Mouse (Mus musculus): ENCODE data around the gene Efcc1.

Gene Efcc1

DNA sequence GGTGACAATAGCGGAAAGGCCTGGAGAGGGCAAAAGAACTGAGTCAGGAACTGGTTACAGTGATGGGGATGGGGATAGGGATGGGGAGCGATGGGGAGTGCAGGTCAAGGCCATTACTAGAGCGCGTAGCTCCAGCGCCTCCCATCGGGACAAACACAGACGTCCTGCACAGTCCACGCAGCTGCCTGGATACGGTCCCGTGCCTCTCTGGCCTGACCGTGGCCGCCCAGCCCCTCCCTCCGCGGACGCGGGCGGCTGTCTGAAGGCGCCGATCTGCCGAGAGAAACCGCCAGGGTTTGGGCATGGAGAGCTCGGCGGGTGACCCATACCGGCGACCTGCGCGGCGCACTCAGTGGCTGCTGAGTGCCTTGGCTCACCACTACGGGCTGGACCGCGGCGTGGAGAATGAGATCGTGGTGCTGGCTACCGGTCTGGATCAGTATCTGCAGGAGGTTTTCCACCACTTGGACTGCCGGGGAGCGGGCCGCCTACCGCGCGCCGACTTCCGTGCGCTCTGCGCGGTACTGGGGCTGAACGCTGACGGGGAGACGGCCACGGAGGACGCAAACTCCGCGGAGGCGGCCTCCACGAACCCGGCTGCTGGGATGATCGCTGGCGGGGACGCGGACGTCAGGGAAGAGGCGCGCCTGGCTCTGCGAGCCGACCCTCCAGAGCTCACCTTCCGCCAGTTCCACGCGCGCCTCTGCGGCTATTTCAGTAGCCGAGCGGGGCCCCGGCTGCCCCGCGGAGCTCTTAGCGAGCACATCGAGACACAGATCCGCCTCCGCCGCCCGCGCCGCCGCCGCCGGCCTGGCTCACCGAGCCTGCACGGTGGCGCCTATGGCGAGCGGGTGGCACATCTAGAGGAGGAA lies at the start of gene Efcc1:
Gene Efcc1 (plus strand): TSS at position 279 of the 872 bp plus-strand sequence.
- no peak for DNase-seq (ENCODE audit: low read depth, low spot score)

DNA sequence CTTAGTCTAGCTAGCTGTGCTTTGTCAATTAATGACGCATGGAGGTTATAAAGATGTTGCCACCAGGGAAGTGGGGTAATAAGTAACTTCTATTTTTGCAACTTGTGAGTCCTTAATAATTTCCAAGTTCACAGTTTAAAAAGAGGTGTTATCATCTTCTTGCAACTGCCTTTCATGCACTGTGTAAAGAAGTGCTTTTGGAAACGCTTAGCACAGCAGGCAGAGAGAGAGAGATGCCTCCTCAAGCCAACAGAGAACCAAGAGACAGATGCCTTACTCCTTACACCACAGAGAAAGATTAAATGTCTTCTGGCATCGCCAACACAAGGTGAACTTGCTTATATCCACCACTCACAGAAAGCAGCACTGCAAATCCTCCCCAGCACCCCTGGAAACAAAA lies 34.7 kb upstream of the Efcc1 start:
- no peak for DNase-seq (ENCODE audit: low read depth, low spot score)

DNA sequence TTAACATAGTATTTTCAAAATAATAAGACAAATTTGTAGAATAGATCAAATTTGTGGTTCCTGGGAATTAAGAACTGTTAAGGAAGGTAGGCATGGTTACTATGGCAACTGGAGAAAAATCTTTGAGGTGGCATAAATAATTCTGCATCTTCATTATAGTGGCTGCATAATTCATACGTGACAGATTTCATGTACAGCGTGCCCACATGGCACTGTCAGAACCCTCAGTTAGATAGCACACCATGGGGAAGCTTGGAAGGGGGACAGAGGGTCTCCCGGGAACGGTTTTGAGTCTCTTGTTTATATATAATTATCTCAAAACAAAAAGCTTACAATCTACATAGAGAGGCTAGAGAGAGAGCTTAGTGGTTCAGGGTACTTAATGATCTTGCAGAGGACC lies 34.1 kb upstream of the Efcc1 start:
- DNase-seq (ENCODE audit: low read depth, low spot score), result no peak

DNA sequence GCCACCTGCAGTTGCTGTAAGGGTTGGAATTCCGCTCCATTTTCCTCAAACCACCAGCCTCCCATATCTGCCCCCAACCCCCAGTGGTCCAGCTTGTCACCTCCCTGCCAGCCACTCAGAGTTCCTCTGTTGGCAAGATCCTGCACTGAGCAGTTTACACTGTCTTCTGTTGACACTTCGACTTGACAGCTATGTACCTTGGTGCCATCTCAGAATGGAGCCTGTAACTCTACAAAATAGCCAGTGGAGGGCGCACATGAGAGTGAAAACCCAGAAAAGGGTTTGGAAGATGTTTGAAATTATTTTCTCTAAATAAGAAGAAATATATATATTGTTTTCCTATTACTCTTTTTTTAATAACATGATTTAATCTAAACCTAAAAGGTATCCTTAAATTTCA lies 24.4 kb upstream of the Efcc1 start:
- peak; percentile 54 for DNase-seq (ENCODE audit: low read depth, low spot score)

DNA sequence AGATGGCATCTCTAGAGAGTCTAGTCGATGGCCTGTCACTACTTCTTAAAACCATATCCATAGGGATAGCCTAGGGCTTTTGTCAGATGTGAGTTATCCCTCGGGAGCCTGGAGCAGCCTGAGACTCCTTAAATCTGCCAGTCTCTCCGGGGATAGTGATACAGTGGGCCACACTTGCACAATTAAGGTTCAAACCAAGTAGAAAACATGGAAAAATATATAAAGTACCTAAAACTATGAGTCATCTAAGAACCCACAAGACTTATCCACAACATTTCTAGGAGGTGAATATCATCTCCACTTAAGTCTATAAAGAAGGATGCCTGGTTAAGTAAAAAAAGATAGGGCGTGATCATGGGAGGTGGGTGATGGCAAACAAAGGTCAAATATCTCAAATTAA lies 18.4 kb upstream of the Efcc1 start:
- DNase-seq (ENCODE audit: low read depth, low spot score), result peak; percentile 46

DNA sequence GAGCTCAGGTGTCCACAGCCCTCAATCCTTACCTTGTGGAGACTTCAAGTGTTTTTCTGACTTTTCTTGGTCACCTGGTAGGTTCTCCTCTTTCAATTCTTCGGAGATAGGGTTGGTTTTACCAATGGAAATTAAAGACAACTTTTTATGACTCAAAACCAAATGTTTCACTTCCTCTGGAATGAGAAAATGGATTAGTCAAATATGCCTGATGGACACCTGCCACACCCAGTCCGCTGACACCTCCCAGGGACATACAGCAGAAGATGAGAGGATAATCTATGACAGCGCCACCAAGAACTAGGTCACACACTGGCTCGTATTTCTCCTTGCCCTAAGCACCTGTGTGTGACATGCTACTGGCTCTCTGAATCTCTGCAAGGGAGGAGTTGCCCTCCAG lies 16.6 kb upstream of the Efcc1 start:
- no peak for DNase-seq (ENCODE audit: low read depth, low spot score)

DNA sequence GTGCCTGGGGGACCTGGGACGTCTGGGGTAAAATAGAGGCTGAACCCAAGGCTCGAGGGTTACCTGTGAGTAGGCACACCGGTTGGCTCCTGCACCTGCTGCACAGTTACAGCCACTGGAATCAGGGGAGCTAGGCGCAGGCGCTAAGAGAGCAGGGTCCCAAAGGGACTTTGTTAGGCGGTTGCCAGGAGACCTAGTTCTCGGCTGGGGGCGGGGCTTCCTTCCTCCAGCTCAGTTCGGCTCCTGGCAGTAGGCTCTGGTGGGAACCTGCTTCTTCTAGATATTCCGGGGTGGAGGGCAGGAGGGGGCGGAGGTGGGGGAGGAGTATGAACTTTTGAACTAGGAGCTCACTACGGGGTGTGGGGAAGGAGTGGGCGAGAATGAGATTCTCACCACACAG lies 8.0 kb upstream of the Efcc1 start:
- DNase-seq (ENCODE audit: low read depth, low spot score), result no peak

DNA sequence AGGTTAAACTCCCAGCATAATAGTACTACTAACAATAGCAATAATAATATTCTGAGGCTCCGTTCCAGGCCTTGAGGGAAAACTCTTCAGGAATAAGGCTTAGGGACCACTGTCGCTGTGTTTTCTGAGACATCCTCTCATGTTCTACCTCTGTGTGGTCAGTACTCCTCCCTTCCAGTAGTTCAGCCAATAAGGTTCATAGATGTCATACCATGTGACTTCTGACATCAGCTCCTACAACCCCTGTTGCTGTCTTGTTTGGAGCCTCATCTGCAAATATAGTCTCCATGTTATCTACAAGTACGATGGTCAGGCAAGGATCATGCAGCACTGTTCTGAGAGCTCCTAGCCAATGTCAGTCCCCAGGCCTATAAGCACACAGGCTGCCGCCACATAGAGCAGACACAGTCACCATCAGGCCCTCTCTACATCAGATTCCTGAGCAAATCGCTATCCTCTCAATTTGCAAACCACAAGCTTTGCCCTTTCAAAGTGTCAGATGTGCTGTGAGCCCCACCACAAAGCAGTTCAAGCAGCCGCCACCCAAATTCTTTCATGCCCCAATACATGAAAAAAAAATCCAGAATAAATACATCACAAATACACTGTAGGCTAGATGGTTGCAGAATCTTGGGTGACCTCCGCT lies 5.3 kb upstream of the Efcc1 start:
- no peak for DNase-seq (ENCODE audit: low read depth, low spot score)

DNA sequence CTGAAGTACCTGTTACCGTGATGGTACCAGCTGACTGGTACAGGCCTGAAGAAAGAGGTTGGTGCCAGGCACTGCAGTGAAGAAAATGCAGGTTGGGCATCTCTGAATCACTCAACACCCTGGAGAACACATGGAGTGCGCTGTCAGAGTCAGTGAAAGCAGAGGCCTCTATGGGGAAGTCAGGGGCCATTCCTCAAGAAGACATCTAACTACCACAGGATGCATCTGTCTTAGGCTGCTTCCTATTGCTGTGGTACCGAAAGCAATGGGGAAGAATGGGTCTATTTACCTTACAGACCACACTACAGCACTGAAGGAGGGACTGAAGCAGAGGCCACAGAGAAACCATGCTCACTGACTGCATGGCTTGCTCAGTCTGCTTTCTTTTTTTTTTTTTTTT lies 2.6 kb upstream of the Efcc1 start:
- DNase-seq (ENCODE audit: low read depth, low spot score), result no peak

DNA sequence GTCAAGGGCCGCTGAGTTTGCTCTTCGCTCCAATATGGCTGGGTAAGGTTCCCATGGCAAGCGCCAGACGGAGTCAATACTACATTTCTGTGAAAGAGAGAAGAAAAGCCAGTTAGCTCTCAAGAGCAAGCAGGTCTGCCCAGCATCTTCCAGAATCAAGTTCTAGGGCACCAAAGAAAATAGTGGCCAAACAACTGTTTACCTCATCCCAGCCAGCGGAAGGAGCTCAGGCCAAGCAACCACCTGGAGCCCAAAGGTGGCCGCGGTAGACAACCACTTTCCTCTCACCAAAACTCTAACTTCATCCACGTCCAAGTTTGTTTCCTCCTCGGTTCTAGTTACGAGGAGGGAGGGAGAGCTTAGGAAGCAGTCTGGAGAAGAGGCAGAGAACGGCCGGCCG lies 528 bp upstream of the Efcc1 start:
- DNase-seq (ENCODE audit: low read depth, low spot score), result no peak

DNA sequence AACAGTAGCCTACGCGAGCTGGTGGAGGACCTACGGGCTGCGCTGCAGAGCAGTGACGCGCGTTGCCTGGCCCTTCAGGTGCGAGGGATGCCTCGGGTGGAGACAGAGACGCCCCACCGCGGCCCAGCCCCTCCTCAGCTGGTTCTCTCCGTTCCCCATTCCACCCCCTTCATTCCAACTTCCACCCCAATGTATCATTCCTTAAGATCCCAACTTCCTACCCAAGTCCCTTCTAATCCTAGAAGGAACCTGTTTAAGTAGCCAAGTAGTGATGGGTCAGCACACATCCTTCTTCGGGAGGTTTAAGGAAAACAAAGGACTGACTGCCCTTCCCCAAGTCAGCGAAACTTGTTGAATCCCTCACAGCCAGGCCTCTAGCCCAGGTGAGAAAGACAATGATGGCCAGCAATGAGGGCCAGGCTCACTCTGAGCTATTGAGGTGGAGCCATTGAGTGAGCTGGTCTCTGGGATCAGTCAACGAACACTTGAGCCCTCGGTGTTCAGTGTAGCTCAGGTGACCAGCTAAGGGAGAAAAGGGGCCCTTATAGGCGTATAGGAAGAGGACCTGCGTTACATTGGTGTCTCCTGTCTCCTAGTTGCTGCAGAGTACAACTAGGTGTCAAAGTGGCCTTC lies 910 bp downstream of the Efcc1 start:
- no peak for DNase-seq (ENCODE audit: low read depth, low spot score)

DNA sequence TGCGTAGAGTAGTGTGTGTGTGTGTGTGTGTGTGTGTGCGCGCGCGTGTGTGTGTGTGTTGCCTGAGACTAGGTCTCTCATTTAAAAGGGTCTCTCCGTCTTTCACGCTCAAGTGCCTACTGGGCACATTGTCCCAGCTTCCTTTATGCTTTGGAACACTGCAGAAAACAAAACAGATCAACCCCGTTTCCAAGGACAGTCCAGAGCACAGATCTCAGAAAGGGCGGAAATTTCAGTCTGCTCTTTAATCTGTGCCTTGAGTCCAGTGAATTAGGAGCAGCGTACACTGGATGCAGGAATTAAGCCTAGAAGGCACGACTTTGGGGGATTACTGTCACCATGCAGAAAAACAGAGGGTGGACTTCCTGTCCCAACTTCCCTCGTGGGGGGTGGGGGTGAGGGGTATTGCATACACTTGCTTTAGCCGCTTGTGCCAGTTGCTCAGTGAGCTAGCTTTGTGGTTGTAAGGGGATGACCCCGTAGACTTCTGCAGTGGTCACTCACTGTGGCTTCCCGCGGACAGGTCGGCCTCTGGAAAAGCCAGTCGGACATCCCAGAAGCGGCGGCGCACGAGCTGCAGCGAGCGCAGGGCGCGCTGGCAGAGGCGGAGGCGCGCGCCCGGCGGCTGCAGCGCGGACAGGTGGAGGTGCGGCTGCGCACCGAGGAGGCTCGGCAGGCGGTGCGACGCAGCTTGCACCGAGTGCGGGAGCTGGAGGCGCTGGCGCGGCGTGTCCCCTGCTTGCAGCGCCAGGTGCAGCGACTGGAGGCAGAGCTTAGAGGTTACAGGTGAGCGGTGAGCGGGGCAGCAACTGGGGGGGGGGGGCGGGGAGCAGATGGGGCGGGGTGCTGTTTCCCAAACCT lies 1.7 kb downstream of the Efcc1 start:
- DNase-seq (ENCODE audit: low read depth, low spot score), result no peak

DNA sequence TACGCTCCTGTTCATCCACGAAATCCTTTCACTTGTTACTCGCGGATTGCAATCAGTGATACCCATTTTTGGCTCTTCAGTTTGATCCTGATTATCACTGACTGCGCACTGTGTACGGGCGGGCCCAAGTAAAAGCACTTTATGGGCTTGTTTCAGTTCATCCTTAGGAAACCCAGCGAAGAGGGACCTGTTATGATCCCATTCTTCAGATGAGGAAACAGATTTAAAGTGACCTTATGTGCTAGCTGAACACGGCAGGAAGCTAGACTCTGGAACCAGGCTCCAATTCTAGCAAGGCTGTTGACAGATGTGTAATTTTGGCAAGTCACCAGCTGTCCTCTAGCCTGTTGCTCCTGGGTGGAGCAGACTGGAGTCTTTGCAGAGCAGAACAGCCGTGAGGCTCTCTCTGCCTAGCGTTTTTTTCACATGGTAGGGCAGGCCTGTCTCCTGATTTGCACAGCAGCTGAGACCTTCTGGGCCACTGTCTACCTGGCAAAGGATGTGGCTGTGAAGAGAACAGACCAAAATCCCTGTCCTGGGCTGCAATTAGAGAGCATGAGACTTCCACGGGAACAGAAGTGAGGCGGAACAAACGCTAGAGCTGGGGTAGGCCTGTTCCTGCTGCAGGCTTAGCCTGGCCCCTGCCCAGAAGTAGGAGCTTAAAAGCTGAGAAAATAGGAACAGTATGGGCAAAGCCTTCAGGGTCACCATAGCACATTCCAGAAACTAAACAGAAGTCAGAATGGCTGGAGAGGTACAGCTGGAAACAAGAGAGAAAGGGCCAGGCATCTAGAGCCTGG lies 2.7 kb downstream of the Efcc1 start:
- peak; percentile 93 for DNase-seq (ENCODE audit: low read depth, low spot score)

DNA sequence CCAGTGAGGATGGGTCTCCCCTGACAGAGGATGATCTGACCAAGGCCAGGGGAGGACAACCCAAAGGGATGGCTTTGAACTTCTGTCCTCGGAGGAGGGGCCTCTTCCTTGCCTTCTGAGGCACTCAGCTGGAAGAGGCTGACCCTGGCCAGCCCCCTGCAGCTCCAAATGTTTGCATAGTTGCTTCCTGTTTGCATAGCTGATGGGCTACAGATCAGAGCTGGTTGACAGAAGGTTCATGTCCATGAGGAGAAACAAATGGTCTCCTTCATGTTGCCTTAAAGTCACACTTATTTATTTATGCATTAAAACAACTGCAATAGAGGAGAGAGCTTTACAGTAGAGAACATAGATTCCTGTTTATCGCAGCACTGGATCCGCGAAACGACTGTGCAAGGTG lies 3.5 kb downstream of the Efcc1 start:
- no peak for DNase-seq (ENCODE audit: low read depth, low spot score)

DNA sequence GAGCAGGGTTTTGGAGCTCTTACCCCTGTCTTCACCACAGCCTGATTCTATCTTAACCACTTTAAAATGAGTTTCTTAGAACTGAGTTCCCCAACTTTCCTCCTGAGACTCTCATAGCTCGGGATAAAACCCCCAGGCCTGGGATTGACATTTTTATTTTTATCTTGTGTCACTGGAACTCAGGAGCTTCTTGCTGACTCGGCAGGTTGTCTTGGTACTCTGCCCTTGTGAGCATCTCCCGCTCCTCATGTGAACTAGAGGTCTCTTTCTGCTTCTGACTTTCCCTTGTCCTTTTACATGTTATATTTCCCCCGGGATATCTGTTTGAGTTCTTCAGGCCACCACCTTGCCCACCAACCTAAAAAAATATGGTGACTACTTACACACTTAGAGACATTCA lies 6.3 kb downstream of the Efcc1 start:
- DNase-seq (ENCODE audit: low read depth, low spot score), result no peak

DNA sequence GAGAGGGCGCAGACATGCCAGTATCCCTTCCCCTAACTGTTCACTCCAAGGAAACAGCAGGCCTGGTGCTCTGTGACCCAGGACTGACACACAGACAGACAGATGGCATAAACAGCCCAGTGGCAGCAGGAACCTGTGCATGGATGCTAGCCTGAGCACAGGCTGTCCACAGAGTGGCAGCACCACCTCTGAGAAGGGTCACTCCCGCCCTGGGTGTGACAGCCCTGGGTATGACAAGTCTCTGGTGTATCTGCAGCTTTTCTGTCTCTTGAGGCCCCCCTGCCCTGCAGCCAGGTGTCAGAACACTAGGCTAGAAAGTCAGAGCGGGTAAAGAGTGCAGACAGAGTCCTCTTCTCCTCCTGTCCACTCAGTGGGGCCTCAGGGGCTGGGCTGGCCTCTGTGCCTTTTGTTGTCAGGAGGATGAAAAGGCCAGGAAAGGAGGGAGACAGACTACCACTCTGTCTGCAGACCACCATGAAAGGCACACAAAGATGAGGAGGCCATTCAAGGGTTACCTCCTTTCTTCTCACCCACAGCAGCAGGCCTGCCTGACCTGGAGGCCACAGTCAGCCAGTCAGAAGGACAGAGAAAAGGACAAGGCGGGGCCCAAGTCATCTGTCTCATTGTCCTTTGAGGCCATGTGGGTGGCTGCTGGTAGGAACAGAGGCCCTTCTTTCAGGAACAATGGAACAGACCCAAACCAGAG lies 7.4 kb downstream of the Efcc1 start:
- no peak for DNase-seq (ENCODE audit: low read depth, low spot score)

DNA sequence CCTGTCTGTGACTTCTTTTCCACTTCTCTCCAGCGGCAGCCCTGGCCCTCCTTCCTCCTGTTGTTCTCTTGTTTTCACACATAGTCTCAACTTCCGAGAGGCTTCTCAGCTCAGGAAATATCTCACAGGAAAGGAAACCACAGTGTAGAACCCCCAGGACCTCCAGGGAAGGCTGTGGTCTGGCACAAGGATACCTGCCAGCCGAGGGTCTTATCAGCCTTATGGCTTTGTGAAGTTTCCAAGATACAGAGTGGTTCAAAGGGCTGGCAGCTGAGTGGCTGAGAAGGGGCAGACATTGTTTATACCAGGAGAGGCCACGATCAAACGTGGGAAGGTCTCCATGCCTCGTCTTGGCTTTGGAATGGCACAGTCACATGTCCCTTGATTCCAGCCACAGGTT lies 9.2 kb downstream of the Efcc1 start:
- no peak for DNase-seq (ENCODE audit: low read depth, low spot score)

DNA sequence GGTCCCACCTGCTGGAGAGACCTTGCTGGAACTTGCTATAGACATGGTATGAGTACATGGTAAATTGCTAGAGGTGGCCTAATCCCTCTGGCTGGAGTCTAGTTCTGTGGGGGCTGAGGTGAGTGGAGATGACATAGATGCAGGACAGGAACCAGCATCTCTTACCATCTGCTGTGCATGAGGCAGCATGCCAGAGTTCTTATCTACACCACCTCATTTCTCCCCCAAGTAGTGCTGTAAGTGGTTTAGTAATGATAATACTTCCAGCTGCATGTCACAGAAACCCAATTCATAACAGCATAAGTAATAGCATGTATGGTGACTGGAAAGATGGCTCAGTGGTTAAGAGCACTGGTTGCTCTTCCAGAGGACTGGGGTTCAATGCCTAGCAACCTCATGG lies 9.8 kb downstream of the Efcc1 start:
- DNase-seq (ENCODE audit: low read depth, low spot score), result no peak

DNA sequence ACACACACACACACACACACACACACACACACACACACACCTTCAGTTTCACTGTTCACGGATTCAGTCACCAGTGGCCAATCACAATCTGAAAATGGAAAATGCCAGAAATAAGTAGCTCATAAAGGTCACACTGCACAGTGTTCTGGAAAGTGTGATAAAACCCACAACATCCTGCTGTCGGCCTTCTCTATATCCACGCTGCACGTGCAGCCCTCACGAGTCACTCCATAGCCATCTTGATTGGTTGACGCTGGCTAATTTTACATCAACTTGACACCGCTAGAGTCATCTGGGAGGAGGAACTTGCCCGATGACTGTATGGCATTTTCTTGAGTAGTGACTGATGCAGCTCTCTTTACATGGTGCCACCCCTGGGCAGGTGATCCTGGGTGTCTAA lies 11.3 kb downstream of the Efcc1 start:
- DNase-seq (ENCODE audit: low read depth, low spot score), result no peak

DNA sequence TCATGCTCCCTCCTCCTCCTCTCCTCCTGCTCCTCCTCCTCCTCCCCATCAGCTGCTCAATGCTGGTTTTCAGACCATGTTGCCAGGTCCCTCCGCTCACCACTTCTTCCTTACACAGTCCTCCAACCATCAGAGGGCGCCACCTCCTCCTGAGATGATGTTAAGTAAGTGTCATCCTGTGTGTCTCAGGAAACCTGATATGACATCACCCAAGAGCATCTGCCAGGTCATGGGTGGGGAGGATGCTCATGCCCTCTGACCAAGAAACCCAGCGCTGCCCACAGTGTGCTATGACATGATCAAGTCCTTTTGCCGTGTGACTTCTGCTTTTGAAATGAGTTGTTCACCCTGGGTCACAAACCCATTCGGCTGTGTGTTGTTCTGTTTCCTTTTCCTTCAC lies 12.1 kb downstream of the Efcc1 start:
- DNase-seq (ENCODE audit: low read depth, low spot score), result peak; percentile 47

Measured in 3T3-L1 (cell line).